Mouse (Mus musculus) left cerebral cortex, adult 6 months (tissue): ENCODE measurements around the gene Sccpdh. TPM values are rescaled to one million over a fixed set of nuclear protein-coding genes. Genes with fewer than 3 reads are reported as not detected.

Source experiments
- long read RNA-seq, 2 experiments: library from polyadenylated mRNA; unstranded; transcript quantifications; one replicate each; pipeline ENCODE4 v2.0.0; 2019 to 2020
- polyA plus RNA-seq: library from polyadenylated mRNA; unstranded; fragments of <200 nt; fragmentation: Nextera tagmentation; gene quantifications from 2 replicates; pipeline ENCODE4 v1.2.3, GENCODE M21; 2021

Sccpdh gene
- 112 and 114 TPM in 2 replicates for polyA plus RNA-seq
- long read RNA-seq, experiment 1, transcript Sccpdh-201 (12 exons, 1,948 nt): major isoform, 853 of 918 reads
- long read RNA-seq, experiment 1, partial matches to known transcripts: 18 of 918 reads
- long read RNA-seq, experiment 1, other reads (novel, unspliced or antisense): 47 of 918 reads
- long read RNA-seq, experiment 2, transcript Sccpdh-201 (12 exons, 1,948 nt): major isoform, 166 of 204 reads
- long read RNA-seq, experiment 2, partial matches to known transcripts: 18 of 204 reads
- long read RNA-seq, experiment 2, other reads (novel, unspliced or antisense): 17 of 204 reads

GRCm38 (mm10) chr1:179668013-179668805, at the start of gene Sccpdh:
TSS of gene Sccpdh (plus strand) at chr1:179668210.

Other genes starting within 250 kb of the Sccpdh start
- gene Smyd3, start 150.2 kb upstream of the Sccpdh start, polyA plus RNA-seq: 18.5 and 20.0 TPM in 2 replicates
- gene Tfb2m, start 121.9 kb upstream of the Sccpdh start, polyA plus RNA-seq: 15.8 and 17.6 TPM in 2 replicates
- 7.3 and 9.5 TPM in 2 replicates for gene Cnst, start 121.8 kb upstream of the Sccpdh start, polyA plus RNA-seq
- gene Kif28, start 77.1 kb downstream of the Sccpdh start, polyA plus RNA-seq: 0.06 and 0.09 TPM in 2 replicates
- gene Gm10518, start 135.2 kb downstream of the Sccpdh start, polyA plus RNA-seq: 0.23 and 0.26 TPM in 2 replicates
- 4.8 and 7.4 TPM in 2 replicates for gene Ahctf1, start 135.5 kb downstream of the Sccpdh start, polyA plus RNA-seq